Mouse (Mus musculus): ENCODE measurements around the gene Gm17677. TPM values are rescaled to one million over a fixed set of nuclear protein-coding genes. Genes with fewer than 3 reads are reported as not detected.

The Gm17677 gene
- total and polyA plus RNA-seq, 3 experiments: not detected

- no peak for DNase-seq (ENCODE audit: low read depth, low spot score)
- TF ChIP-seq JUND (IDR thresholded peaks at IDR 0.05; ENCODE audit: low read depth, low read length): no peak
- TF ChIP-seq ZNF384 (IDR thresholded peaks at IDR 0.05; ENCODE audit: low read depth, low read length): no peak
- no peak for TF ChIP-seq MAX (IDR thresholded peaks at IDR 0.05; ENCODE audit: low read length)
- no peak for TF ChIP-seq E2F4 (IDR thresholded peaks at IDR 0.05; ENCODE audit: borderline replicate concordance, low read depth, low read length)
- Histone ChIP-seq H3K36me3 (ENCODE audit: control insufficient read depth in 1 of 2, insufficient read depth in 2 of 2, low read length in 2 of 2) (no peaks in the 10 kb centered on the region), H3K27me3 (ENCODE audit: control insufficient read depth in 1 of 2, insufficient read depth in 2 of 2, low read length in 2 of 2) (no peaks in the 10 kb centered on the region), H3K9me3 (replicated peaks; ENCODE audit: insufficient read depth, low read length) (no peaks in the 10 kb centered on the region), H3K9ac (ENCODE audit: control insufficient read depth, low read depth, low read length, poor library complexity, severe bottlenecking) (no peak within 1 kb of the TSS), H3K27ac (ENCODE audit: control insufficient read depth, low read depth, low read length) (no peak within 1 kb of the TSS), H3K4me3 (ENCODE audit: control insufficient read depth in 1 of 2, insufficient read depth in 1 of 2, low read depth in 2 of 2, low read length in 2 of 2) (no peak within 1 kb of the TSS), H3K79me2 (ENCODE audit: control insufficient read depth, insufficient read depth, low read length, poor library complexity) (no peaks in the 10 kb centered on the region), H3K4me1 (ENCODE audit: control insufficient read depth in 1 of 2, insufficient read depth in 2 of 2, low read length in 2 of 2) (no peaks in the 10 kb centered on the region)
Observed at GRCm38 (mm10) chr9:35790001-35790400, 49.2 kb downstream of the Gm17677 start, which contains the start of the genes Gm27235 and D730048I06Rik. Gene Gm27235, minus strand, starts transcription at chr9:35790101. Gene D730048I06Rik, minus strand, starts transcription at chr9:35790112.

Other genes starting within 250 kb of the Gm17677 start
- gene Gm1113, start 222.8 kb upstream of the Gm17677 start, total RNA-seq (2012; rRNA removed): not detected in 2 replicates
- gene Gm1113, start 222.8 kb upstream of the Gm17677 start, polyA plus RNA-seq (2012; ENCODE audit: insufficient read depth in 1 of 2, insufficient read length in 2 of 2, low read depth in 1 of 2, low replicate concordance in 2 of 2, missing spikeins in 1 of 2): not detected
- 0.33 and 0.35 TPM in 2 replicates for gene Ddx25, start 182.5 kb upstream of the Gm17677 start, total RNA-seq (2012; rRNA removed)
- gene Ddx25, start 182.5 kb upstream of the Gm17677 start, polyA plus RNA-seq (2012; ENCODE audit: insufficient read depth in 1 of 2, insufficient read length in 2 of 2, low read depth in 1 of 2, low replicate concordance in 2 of 2, missing spikeins in 1 of 2): under 1 TPM in 1 of 2 experiments, not detected in 1; 0.35 TPM
- gene Pus3, start 182.5 kb upstream of the Gm17677 start, total RNA-seq (2012; rRNA removed): 20.0 and 23.8 TPM in 2 replicates
- 10 to 100 TPM in 1 of 2 experiments, not detected in 1; 15.8 TPM for gene Pus3, start 182.5 kb upstream of the Gm17677 start, polyA plus RNA-seq (2012; ENCODE audit: insufficient read depth in 1 of 2, insufficient read length in 2 of 2, low read depth in 1 of 2, low replicate concordance in 2 of 2, missing spikeins in 1 of 2)
- gene Pate2, start 170.8 kb upstream of the Gm17677 start, total RNA-seq (2012; rRNA removed): 0.16 and 0.23 TPM in 2 replicates
- under 1 TPM in 1 of 2 experiments, not detected in 1; 0.29 TPM for gene Pate2, start 170.8 kb upstream of the Gm17677 start, polyA plus RNA-seq (2012; ENCODE audit: insufficient read depth in 1 of 2, insufficient read length in 2 of 2, low read depth in 1 of 2, low replicate concordance in 2 of 2, missing spikeins in 1 of 2)
- 10.6 and 13.6 TPM in 2 replicates for gene Hyls1, start 170.7 kb upstream of the Gm17677 start, total RNA-seq (2012; rRNA removed)
- 10 to 100 TPM in 1 of 2 experiments, not detected in 1; 10.5 TPM for gene Hyls1, start 170.7 kb upstream of the Gm17677 start, polyA plus RNA-seq (2012; ENCODE audit: insufficient read depth in 1 of 2, insufficient read length in 2 of 2, low read depth in 1 of 2, low replicate concordance in 2 of 2, missing spikeins in 1 of 2)
- not detected in 2 replicates for gene Pate4, start 129.1 kb upstream of the Gm17677 start, total RNA-seq (2012; rRNA removed)
- gene Pate4, start 129.1 kb upstream of the Gm17677 start, polyA plus RNA-seq (2012; ENCODE audit: insufficient read depth in 1 of 2, insufficient read length in 2 of 2, low read depth in 1 of 2, low replicate concordance in 2 of 2, missing spikeins in 1 of 2): not detected
- not detected in 2 replicates for gene Pate3, start 92.8 kb upstream of the Gm17677 start, total RNA-seq (2012; rRNA removed)
- gene Pate3, start 92.8 kb upstream of the Gm17677 start, polyA plus RNA-seq (2012; ENCODE audit: insufficient read depth in 1 of 2, insufficient read length in 2 of 2, low read depth in 1 of 2, low replicate concordance in 2 of 2, missing spikeins in 1 of 2): not detected
- gene Pate1, start 53.7 kb upstream of the Gm17677 start, total RNA-seq (2012; rRNA removed): not detected in 2 replicates
- not detected for gene Pate1, start 53.7 kb upstream of the Gm17677 start, polyA plus RNA-seq (2012; ENCODE audit: insufficient read depth in 1 of 2, insufficient read length in 2 of 2, low read depth in 1 of 2, low replicate concordance in 2 of 2, missing spikeins in 1 of 2)
- not detected in 2 replicates for gene Gm17727, start 37.1 kb downstream of the Gm17677 start, total RNA-seq (2012; rRNA removed)
- gene Gm17727, start 37.1 kb downstream of the Gm17677 start, polyA plus RNA-seq (2012; ENCODE audit: insufficient read depth in 1 of 2, insufficient read length in 2 of 2, low read depth in 1 of 2, low replicate concordance in 2 of 2, missing spikeins in 1 of 2): not detected
- gene Gm27235, start 49.1 kb downstream of the Gm17677 start, total RNA-seq (2012; rRNA removed): not detected in 2 replicates
- not detected for gene Gm27235, start 49.1 kb downstream of the Gm17677 start, polyA plus RNA-seq (2012; ENCODE audit: insufficient read depth in 1 of 2, insufficient read length in 2 of 2, low read depth in 1 of 2, low replicate concordance in 2 of 2, missing spikeins in 1 of 2)
- not detected in 2 replicates for gene D730048I06Rik, start 49.1 kb downstream of the Gm17677 start, total RNA-seq (2012; rRNA removed)
- not detected for gene D730048I06Rik, start 49.1 kb downstream of the Gm17677 start, polyA plus RNA-seq (2012; ENCODE audit: insufficient read depth in 1 of 2, insufficient read length in 2 of 2, low read depth in 1 of 2, low replicate concordance in 2 of 2, missing spikeins in 1 of 2)
- not detected in 2 replicates for gene 9230110F15Rik, start 103.1 kb downstream of the Gm17677 start, total RNA-seq (2012; rRNA removed)
- not detected for gene 9230110F15Rik, start 103.1 kb downstream of the Gm17677 start, polyA plus RNA-seq (2012; ENCODE audit: insufficient read depth in 1 of 2, insufficient read length in 2 of 2, low read depth in 1 of 2, low replicate concordance in 2 of 2, missing spikeins in 1 of 2)
- gene 9230113P08Rik, start 167.4 kb downstream of the Gm17677 start, total RNA-seq (2012; rRNA removed): not detected in 2 replicates
- gene 9230113P08Rik, start 167.4 kb downstream of the Gm17677 start, polyA plus RNA-seq (2012; ENCODE audit: insufficient read depth in 1 of 2, insufficient read length in 2 of 2, low read depth in 1 of 2, low replicate concordance in 2 of 2, missing spikeins in 1 of 2): not detected